Mouse (Mus musculus) right cerebral cortex, postnatal 25 days (tissue): ENCODE measurements around the gene Zfp217.

ENCODE experiments used
- DNase-seq: peaks from one replicate; pipeline ENCODE4 v3.0.0; 2022

Gene Zfp217

DNA sequence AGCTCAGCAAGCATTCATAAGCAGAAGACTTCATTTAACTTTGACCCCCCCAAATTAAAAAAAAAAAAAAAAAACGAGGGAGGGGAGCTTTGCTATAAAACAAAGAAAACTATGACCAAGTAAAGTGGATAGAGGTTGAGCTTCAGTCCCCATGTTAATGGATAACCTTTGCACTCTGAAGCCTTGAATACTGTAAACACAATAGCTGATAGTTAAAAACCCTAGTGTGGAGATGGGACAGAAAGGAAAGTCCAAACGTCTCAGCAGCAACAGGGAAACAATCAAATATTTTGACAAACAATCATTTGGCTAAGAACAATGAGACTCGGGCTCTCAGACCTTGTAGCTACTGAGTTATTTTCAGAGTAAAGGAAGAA is 15.2 kb downstream of the Zfp217 start:
- no peak for DNase-seq

DNA sequence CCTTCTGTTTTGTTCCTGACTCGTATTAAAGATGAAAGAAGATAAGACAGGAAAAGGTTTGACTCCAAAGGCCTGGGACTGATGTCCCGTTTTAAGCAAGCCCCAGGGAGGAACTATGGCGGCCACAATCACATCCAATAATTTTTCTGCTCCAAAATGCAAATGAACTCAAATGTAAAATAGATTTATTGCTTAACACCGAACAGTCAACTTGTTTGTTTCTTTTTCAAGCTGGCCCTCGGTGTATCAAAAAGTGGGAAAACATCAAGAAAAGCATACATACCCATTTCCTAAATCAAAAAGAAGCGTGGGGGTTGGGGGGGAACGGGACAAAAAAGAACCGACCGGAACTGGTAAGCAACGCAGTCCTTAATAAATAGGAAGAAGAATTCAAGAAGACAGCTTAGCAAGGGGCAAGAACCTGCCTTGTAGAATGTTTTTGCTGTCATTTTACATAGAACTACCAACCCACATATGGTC is 15.9 kb downstream of the Zfp217 start:
- DNase-seq, result no peak

DNA sequence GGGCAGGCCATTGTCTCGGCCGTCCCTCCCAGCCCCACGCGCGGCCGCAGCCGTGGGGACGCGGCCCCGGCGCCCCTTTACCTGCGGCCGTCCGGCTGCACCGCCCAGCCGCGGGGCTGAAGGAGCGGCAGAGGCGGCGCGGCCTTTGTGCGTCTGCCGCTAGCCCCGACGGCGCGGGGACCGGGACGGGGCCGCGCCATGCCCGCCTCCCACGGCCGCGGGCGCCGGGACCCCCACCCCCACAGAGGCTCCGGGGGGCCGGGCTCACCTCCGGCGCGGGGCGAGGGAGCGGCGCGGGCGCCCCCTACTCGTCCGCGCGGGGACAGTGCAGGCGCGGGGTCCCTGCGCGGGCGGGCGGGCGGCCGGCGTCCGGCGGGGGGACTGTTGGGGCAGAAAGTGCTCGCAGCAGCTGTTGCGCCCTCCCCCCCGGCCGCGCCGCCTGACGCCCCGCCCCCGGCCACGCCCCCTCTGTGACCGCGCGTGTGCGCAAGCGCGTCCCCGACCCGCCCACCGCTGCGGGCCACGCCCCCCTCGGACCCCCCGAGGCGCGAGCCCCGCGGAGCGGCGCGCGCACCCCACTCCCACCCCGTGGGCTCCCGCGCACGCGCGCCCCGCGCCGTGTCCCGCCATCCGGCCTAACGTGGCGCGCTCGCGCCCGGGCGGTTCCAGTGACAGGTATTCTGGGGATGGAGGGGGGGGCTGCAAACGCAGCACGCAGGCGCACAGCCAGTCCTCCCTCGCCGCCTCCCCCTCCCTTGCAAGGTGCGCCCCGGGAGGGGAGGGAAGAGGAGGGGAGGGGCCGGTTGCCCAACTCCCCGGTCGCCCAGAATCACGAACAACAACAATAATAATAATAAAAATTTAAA is 16.9 kb downstream of the Zfp217 start:
- DNase-seq, result peak; percentile 64

DNA sequence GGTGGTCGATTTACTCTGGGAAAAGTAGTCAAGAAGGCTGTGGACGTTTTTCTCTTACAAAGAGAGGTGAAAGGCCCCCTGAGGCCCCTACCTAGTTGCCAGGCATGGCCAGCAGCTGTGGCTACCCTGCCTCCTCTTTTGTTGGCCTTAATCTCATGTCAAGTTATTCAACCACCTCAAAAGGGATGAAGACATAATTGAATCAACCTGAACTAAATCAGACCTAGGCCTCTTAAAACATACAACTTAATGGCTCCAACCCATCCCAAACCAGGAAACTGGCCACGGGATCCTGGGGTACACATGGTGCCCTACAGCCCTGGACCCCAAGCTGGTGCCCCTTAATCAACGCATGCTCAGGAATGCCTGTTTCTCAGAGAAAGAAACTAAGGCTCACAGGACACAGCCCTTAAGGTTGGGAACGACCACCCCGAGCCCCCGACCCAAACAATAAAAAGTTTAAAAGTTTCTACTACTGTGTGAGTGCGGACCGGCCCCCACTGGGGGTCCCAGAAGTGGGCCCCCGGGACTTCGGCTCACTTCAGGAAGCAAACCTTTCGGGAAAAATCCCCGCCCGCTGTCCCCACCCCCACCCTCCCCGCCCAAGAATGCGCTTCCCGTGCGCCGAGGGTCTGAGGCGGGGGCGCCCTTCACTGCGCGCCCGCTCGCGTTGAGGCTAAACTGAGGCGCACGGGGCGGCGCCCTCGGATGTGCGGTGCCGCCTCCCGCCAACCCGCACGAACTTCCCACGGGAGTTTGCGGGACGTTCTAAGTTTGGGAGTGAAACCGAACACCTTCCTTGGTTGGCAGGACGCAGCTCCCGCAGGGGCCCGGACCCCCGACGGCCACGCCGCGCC is 17.8 kb downstream of the Zfp217 start:
- no peak for DNase-seq

DNA sequence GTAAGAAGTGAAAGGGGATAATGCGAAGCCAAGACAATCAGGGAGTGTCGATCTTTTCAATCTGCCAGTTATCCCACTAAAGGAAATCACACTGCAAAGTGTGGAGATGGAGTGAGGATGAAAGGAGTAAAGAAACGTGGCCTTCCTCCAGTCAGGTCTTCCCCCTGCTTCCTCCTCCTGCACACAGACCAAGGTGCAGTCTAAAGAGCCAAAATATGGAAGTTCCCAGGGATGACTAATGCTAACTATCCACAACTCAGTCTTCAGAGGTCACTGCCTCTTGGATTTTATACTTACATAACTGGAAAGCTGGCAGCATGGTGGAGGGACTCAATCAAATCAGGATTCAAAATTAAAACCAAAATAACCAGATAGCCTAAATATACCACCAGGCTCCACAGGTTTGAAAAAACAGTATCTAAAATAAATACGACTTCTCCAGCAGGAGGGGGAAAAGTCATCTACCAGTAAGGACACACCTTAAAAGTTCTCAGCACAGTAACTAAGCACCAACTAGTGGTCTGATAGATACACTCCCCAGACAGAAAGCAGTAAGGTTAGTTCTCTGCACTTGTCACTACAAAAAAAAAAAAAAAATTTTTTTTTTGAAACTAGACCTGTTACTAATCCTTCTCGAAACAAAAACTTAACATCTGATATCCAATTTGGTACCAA is 18.5 kb downstream of the Zfp217 start:
- DNase-seq, result no peak

DNA sequence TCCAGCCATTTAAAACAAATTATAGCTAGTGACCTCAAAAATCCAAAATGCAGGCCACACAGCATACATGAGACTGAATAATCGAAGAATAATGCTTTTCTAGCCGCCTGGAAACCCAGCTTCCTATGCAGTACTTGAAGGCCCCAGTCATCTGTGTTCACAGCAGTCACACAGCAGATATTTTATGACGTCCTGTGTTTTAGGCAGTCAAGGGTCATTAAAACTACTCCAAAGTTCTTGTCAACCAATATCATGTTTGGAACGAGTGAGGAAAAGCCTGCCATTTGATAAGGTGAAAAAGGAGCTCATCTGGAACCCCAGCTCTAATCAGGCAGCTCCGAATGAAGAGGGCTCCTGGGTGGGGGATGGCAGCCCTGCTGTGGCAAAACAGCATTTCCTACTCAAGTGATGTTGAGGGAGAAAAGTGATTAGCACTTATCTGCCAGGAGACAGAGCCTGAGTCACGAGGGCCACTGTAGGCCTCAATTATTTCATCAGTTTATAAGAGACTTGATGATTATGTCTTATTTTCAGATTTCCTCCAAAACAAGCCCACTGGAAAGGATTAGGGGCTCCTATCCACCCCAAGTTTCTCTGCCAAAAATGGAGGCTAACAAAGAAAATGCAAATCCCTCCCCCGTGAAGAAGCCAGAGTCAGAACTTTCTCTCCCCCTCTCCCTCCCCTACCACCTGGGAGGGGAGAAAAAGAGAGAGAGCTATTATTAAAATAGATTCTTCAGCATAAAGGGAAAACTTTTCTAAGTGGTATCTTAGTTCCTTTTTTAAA is 19.2 kb downstream of the Zfp217 start:
- no peak for DNase-seq

DNA sequence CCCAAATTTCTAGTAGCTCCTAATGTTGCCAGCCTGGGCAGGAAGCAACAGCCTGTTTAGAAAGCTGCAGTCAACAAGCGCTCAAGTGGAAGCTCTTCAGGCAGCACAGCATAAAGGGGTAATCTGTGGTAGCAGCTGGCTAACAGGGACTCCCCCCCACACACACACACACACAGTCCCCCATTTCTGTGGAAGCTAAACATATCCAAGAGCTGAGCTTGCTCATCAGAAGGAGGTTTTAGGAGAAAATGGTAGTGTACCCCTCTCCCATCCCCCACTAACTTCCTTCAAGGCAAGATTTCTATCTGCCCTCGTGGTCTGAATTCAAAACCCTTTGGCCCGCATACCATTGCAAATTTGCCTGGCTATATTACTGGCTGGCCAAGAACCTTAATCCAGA is 20.4 kb downstream of the Zfp217 start:
- DNase-seq, result no peak

DNA sequence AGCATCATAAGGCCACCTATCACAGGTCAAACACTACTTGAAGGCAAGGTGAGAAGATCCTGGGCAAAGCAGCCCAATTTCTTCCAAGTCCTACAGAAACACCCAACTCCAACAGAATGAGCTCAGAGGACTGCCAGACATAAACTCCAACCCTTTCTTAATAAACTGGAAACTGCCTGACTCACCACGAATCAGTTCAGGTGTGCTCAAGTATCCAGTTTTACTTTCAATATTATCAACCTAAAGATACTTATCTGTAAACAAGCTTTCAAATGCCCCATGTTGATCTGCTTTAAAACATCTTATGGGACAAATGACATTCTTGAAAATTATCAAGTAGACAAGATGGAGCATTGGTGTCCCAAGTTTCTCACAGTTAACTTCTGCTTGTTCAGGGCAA is 21.6 kb downstream of the Zfp217 start:
- no peak for DNase-seq

DNA sequence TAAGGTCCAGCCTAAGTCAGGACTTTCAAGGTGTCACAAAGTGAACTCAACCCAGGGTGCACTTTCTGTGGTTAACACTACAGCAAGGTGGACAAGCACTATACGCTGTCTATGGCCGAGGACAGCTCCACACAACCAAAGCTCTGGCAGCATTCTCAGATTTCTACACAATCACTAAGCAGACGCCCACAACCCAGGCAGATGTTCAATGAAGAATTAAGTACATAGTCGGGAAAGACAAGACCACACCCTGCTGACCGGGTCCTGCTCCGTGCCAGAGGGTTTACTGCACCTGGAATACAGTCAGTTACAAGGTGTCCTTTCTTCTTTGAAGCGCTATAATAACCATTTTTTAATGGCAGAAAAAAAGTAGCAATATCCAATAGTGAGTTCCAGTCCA is 25.7 kb downstream of the Zfp217 start:
- no peak for DNase-seq

DNA sequence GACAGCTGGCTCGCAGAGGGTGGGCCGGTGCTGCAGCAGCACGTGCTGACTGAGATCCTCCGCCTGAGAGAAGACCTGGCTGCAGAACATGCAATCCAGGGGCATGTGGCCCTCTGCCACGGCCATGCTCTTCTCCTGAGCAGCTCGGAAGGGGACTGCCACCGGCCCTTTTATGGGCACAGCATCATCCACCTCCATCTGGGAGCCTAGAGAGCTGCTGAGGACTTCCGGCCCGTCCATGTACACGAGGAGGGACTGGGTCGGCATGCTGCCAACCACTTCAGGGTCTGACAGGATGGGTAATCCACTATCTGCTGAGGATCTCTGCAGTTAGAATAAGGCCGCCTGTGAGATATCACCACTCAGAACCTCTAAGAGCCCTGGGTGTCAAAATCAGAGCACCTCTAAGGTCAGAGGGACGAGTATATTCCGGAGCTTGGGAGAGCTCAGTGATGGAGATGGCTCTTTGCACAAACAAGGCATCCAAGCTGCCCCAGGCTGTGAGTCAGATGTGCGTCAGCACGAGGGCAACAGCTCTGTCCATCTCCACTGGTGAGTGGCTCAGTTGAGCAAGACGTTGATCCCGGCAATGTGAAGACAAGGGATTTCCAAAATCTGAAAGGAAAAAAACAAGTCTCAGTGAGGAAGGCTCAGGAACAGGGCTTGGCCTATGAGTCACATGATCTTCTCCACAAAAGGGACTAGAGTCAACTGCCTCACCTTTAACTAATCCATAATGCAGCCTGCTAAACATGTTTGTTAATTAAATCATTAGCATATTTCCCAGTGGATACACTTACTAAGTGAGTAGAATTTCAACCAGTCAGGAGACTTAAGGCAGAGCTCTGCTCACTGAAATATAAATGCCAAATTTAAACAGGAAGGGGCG is 27.5 kb downstream of the Zfp217 start:
- DNase-seq, result no peak

DNA sequence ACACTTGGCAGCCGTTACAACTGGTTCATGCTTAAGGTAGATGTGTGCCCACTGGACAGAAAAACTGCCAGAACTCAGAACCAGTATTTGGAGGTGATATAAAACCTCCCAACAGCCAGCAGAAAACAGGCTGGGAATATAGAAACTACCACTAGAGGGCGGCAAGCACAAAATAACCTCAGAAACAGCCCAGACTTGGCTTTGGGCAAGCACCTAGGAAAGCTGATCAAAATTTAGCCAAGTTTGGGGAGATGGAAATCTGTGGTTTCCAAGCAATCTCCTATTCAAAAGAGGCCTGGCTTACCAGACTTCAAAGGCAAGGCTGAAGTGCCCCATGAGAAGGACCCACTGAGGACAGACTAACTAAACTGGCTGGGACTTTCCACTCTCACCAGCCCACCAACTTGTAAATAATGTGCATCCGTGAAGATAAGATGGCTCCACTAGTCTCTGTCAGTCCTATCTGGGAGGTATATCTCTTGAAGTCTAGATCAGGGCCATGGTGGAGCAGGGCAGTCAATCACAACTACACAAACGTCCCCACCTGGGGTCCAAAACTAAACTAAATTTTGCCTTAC is 31.1 kb downstream of the Zfp217 start:
- DNase-seq, result peak; percentile 70

DNA sequence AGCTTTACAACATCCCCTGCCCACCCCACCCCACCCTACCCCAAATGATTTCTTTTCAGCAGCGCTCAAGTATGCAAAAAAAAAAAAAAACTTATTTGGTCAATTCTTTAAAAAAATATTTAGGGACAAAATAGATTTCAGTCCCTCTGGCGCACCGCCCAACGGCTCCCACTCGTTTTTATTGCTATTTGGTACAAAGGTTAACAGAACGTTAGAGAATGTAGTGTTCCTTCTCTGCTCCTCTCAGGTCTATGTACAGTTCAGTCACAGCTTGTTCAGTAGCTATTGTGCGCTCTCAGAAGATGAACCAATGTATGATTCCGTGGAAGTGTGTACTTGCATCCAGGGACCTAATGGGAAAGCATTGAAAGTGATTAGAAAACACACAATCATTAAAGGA is 37.6 kb downstream of the Zfp217 start:
- DNase-seq, result no peak

DNA sequence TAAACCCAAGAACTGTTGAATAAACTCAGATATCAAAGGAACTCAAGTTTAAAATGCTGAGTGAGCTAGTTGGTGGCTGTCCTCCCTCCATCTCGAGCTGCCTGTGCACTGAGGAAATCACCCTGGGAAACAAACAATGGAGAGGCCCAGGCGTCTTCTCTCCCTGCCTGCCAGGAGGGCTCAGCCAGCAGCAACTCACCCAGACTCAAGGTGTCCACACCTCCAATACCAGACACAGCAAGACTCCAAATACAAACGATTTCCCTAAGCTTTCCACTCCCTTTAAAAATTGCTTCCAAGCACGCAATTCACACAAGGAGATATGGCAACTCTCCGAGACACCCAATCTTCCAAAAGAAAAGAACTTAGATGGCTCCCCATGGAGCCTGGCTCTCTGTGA is 38.4 kb downstream of the Zfp217 start:
- DNase-seq, result no peak

DNA sequence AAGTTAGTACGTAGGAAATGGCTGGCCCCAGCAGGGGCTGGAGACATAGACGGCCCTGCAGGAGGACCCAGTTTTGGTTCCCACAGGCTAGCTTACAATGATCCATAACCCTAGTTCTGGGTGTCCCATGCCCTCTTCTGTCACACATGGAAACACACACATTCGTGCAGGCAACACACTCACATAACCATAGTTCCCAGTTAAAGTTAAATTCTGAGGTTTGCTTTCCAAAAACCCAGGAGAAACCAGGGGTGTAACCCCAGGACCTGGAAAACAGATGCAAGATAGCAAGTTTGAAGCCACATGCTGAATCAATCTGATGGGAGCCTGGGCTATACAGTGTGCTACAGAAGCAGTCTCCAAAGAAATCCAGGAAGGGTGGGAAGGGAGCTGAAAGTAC is 40.1 kb downstream of the Zfp217 start:
- no peak for DNase-seq

DNA sequence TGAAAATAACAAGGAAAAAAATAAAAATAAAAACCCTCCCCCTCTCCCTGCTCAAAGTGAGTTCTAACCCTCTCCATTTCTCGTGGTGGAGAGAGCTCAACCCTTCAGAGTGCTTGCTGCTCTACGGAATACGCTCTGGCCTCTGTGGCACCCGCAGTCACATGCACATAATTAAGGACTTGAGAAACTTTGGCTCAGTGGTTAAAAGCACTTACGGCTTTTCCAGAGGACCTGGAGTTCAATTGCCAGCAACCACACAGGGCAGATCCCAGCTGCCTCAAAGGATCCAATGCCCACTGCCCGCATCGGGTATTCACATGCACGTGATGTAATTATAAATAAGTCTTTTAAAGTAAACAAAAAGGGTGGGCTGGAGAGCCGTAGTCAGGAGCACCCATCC is 41.9 kb downstream of the Zfp217 start:
- DNase-seq, result no peak

DNA sequence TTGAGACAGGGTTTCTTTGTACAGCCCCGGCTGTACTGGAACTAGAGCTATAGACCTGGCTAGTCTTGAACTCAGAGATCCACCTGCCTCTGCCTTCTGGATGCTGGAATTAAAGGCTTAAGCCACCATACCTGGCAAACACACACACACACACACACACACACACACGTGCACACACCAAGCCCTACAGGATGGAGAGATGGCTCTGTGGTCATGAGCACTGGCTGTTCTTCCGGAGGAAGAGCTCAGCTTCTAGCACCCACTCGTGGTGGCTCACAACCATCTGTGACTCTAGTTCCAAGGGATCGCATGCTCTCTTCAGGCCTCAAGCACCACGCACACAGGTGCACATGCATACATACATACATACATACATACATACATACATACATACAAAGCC is 43.5 kb downstream of the Zfp217 start:
- DNase-seq, result no peak

DNA sequence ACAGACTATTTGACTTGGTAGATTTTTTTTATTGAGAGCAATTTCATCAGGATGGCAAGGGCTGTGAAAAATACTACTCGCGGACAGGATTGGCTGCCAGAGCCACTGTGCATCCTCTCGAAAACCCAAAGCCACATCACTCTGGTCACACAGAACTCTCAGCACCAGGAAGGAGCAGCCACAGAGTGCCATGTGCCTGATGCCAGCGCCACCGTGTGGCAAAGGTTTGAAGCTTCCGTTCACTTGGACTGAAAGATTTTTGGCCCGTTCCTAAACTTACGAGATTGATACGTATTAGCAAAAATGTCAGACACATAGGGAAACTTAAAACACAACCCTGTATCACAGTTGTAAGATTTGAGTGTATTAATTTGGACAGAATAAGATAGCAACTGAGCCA is 44.1 kb downstream of the Zfp217 start:
- peak; percentile 40 for DNase-seq

DNA sequence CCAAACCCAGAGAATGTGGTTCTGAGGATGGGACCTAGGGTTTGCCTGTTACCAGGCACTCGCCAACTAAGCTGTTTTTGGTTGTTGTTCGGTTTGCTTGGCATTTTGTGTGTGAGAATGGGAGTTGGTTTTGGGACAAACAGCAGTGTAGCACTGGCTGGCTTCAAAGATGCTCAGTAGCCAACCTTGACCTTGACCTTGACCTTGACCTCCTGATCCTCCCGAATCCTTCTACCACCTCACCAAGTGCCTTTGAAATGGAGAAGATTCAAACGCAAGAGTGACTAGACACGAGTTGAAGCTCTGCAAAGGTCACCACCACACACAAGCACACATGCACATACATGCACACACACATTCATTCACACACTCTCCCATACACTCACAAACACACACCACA is 44.6 kb downstream of the Zfp217 start:
- no peak for DNase-seq

DNA sequence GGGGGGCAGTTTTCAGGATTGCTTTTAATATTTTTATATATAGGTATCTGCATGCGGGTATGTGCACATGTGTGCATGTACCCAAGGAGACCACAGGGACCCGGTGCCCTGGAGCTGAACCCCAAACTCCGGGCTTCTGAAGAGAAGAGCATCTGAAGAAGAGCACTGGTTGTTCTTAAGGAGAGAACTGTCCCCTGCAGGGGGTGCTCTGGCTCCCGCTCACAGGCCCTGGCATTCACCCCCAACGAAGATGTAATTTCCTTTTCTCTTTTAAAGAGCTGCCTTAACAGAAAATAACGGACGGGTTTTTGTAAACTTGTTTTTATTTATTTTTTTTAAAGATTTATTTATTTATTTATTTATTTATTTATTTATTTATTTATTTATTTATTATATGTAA is 46.0 kb downstream of the Zfp217 start:
- no peak for DNase-seq

DNA sequence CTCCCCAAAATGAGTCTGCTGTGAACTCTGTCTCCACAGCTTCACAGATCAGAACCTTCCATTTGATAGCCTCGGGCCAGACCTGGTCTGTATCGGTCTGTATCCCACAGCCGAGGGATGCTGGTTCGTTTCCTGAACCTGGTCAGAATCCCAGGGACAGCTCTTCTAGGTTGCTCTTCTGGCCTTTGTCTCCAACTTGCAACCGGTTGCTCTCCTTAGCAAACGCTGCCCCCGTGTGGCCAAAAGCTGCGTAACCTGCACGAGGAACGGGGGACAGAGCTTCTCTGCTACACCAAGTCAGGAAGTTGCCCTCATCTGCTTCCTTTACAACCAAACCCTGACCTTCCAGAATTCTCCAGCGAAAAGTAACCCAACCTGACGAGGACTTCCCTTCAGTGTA is 46.8 kb downstream of the Zfp217 start:
- DNase-seq, result peak; percentile 86

DNA sequence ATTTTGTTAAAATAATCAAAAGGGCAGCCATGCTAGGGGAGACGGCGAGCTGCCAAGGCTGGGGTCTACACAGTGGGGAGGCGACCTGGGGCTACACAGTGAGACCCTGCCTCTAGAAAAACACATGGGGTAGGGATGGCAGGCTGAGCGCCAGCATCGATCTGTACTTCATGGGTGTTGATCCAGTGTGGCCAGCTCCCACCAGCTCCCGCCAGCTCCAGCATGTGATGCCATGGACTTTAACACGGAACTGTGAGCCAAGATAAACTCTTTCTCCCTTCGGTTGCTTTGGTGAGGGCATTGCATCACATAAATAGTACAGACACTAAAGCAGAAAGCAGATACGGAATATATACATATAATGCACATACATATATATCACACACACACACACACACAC is 53.0 kb downstream of the Zfp217 start:
- no peak for DNase-seq
